Mouse (Mus musculus): ENCODE measurements at regions not wholly inside any gene's neighbourhood (a gene's known extent, or its start where the extent isn't known, plus 50 kb on each side); places are given as distances from the start of the nearest gene placed in this dataset.

DNA sequence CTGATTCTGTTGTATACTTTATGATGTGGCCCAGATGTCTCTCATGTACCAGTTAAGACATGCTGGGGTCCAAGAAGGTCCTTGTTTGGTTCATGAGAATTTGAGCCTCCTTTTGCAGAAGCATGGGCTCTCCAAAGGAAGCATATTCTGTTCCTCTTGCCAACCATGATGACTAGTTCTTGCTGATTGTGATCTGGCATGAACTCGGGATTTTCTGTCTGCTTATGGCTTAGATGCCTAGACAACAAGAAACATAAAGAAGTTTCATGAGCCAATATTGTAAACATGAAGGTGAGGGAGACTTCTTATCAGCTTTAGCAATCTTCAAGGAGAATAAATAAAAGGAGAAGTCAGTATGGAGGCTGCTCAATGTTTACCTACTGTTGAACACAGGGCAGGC lies 52.7 kb upstream of the Mroh9 start:
- TF ChIP-seq CTCF (IDR thresholded peaks at IDR 0.05; ENCODE audit: borderline replicate concordance, insufficient read depth, low read depth, low read length), result no peak
- no peak for TF ChIP-seq POLR2A (IDR thresholded peaks at IDR 0.05; ENCODE audit: borderline replicate concordance, insufficient read depth, low read length)
